Mouse (Mus musculus): Measurements from ENCODE around the gene Utp3.

DNA sequence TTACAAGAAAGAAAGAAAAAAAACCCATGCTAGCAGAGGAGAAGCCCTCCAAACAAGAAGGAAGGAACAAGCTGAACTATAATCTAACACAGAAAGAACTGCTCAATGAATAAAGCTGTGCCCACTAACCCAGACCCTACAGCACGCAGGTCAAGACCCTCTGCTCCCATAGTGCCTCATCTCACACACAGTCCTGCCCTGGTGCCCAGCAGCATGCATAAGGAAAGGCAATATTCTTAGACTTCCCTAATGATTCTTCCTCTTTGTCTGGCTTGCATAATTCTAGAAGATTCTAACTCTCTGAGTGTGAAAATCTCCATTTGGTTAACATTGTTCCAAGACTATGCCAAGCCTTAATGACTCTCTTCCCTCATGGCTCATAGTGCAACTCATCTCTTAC, 45.3 kb upstream of the Utp3 start:
- no peak for TF ChIP-seq CTCF (IDR thresholded peaks at IDR 0.05; ENCODE audit: low read depth, low read length)
- no peak for TF ChIP-seq POLR2A (IDR thresholded peaks at IDR 0.05; ENCODE audit: extremely low read depth, insufficient read depth, low read length)

Measured in liver, adult 2 months (tissue).